Mouse (Mus musculus): ENCODE data around the gene Mpp6. TPM values are rescaled to one million over a fixed set of nuclear protein-coding genes. Genes with fewer than 3 reads are reported as not detected.

Mpp6 gene
- polyA plus RNA-seq, 1 experiment: 77.8 TPM

- H3K4me1 ChIP-seq (ENCODE audit: control insufficient read depth, insufficient read depth, low read length): no peaks in the 10 kb centered on the region
- no peaks in the 10 kb centered on the region for H3K9me3 ChIP-seq (replicated peaks; ENCODE audit: control insufficient read depth, insufficient read depth, low read length, poor library complexity, severe bottlenecking)
- H3K36me3 ChIP-seq (ENCODE audit: control insufficient read depth, insufficient read depth, low read length, poor library complexity, severe bottlenecking): no peaks in the 10 kb centered on the region
- H3K9ac ChIP-seq (ENCODE audit: low read depth, poor library complexity, severe bottlenecking): no peak overlapping the region
- H3K27ac ChIP-seq (ENCODE audit: insufficient read depth, low read length): no peak overlapping the region
- no peak for TF ChIP-seq POLR2A (IDR thresholded peaks at IDR 0.05; ENCODE audit: insufficient read depth, low read length)
- TF ChIP-seq CTCF (IDR thresholded peaks at IDR 0.05; ENCODE audit: low read depth, low read length): no peak
- H3K4me3 ChIP-seq (ENCODE audit: low read depth, low read length): no peak overlapping the region
- no peaks in the 10 kb centered on the region for H3K27me3 ChIP-seq (ENCODE audit: control insufficient read depth, insufficient read depth, low read length, poor library complexity, severe bottlenecking)
Observed at GRCm38 (mm10) chr6:50126331-50126730, 16.3 kb downstream of the Mpp6 start.

GRCm38 (mm10) chr6:50127536-50127935, 17.5 kb downstream of the Mpp6 start:
- Histone ChIP-seq H3K9me3 (replicated peaks; ENCODE audit: control insufficient read depth, insufficient read depth, low read length, poor library complexity, severe bottlenecking) (no peaks in the 10 kb centered on the region), H3K27ac (ENCODE audit: insufficient read depth, low read length) (no peak overlapping the region), H3K4me1 (ENCODE audit: control insufficient read depth, insufficient read depth, low read length) (no peaks in the 10 kb centered on the region), H3K9ac (ENCODE audit: low read depth, poor library complexity, severe bottlenecking) (no peak overlapping the region), H3K36me3 (ENCODE audit: control insufficient read depth, insufficient read depth, low read length, poor library complexity, severe bottlenecking) (no peaks in the 10 kb centered on the region), H3K27me3 (ENCODE audit: control insufficient read depth, insufficient read depth, low read length, poor library complexity, severe bottlenecking) (no peaks in the 10 kb centered on the region), H3K4me3 (ENCODE audit: low read depth, low read length) (no peak overlapping the region)
- TF ChIP-seq POLR2A (IDR thresholded peaks at IDR 0.05; ENCODE audit: insufficient read depth, low read length) (no peak), EP300 (IDR thresholded peaks at IDR 0.05; ENCODE audit: insufficient read depth, low read depth, low read length) (no peak), CTCF (IDR thresholded peaks at IDR 0.05; ENCODE audit: low read depth, low read length) (no peak)

- no peak overlapping the region for H3K9ac ChIP-seq (ENCODE audit: low read depth, poor library complexity, severe bottlenecking)
- H3K36me3 ChIP-seq (ENCODE audit: control insufficient read depth, insufficient read depth, low read length, poor library complexity, severe bottlenecking): no peaks in the 10 kb centered on the region
- TF ChIP-seq EP300 (IDR thresholded peaks at IDR 0.05; ENCODE audit: insufficient read depth, low read depth, low read length) (no peak), CTCF (IDR thresholded peaks at IDR 0.05; ENCODE audit: low read depth, low read length) (no peak), POLR2A (IDR thresholded peaks at IDR 0.05; ENCODE audit: insufficient read depth, low read length) (no peak)
- H3K4me3 ChIP-seq (ENCODE audit: low read depth, low read length): no peak overlapping the region
- H3K27me3 ChIP-seq (ENCODE audit: control insufficient read depth, insufficient read depth, low read length, poor library complexity, severe bottlenecking): no peaks in the 10 kb centered on the region
- no peaks in the 10 kb centered on the region for H3K9me3 ChIP-seq (replicated peaks; ENCODE audit: control insufficient read depth, insufficient read depth, low read length, poor library complexity, severe bottlenecking)
- no peak overlapping the region for H3K27ac ChIP-seq (ENCODE audit: insufficient read depth, low read length)
- H3K4me1 ChIP-seq (ENCODE audit: control insufficient read depth, insufficient read depth, low read length): peaks cover 2% of the 10 kb centered on the region
Observed at GRCm38 (mm10) chr6:50137651-50138050, 27.6 kb downstream of the Mpp6 start.

DNA sequence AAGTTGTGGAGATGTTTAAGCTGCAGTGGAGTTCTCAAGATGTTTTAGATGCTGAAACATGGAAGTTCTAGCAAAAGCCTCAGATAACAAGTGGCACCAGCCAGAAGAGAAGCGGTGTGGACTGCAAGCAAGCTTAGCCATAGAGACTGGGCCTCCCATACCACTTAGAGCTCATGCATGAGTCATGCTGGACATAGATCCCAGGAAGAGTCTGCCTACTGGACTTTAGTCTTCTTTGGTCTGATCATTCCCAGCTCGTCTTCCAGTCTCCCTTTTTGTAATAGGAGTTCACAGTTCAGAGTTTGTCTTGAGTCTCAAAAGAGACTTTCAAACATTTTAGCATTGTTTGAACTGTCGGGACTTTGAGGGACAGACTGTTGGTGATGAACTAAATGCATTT, 29.5 kb downstream of the Mpp6 start:
- H3K4me1 ChIP-seq (ENCODE audit: control insufficient read depth, insufficient read depth, low read length): peaks cover 2% of the 10 kb centered on the region

GRCm38 (mm10) chr6:50146158-50146557, 36.1 kb downstream of the Mpp6 start:
- Histone ChIP-seq H3K4me3 (ENCODE audit: low read depth, low read length) (no peak overlapping the region), H3K27me3 (ENCODE audit: control insufficient read depth, insufficient read depth, low read length, poor library complexity, severe bottlenecking) (no peaks in the 10 kb centered on the region), H3K27ac (ENCODE audit: insufficient read depth, low read length) (no peak overlapping the region), H3K9me3 (replicated peaks; ENCODE audit: control insufficient read depth, insufficient read depth, low read length, poor library complexity, severe bottlenecking) (no peaks in the 10 kb centered on the region), H3K36me3 (ENCODE audit: control insufficient read depth, insufficient read depth, low read length, poor library complexity, severe bottlenecking) (no peaks in the 10 kb centered on the region), H3K4me1 (ENCODE audit: control insufficient read depth, insufficient read depth, low read length) (no peaks in the 10 kb centered on the region), H3K9ac (ENCODE audit: low read depth, poor library complexity, severe bottlenecking) (no peak overlapping the region)
- TF ChIP-seq CTCF (IDR thresholded peaks at IDR 0.05; ENCODE audit: low read depth, low read length) (no peak), EP300 (IDR thresholded peaks at IDR 0.05; ENCODE audit: insufficient read depth, low read depth, low read length) (no peak), POLR2A (IDR thresholded peaks at IDR 0.05; ENCODE audit: insufficient read depth, low read length) (no peak)

More for the DNA sequence above, 29.5 kb downstream of the Mpp6 start:
- TF ChIP-seq CTCF (IDR thresholded peaks at IDR 0.05; ENCODE audit: low read depth, low read length): no peak
- TF ChIP-seq EP300 (IDR thresholded peaks at IDR 0.05; ENCODE audit: insufficient read depth, low read depth, low read length): no peak
- Histone ChIP-seq H3K27me3 (ENCODE audit: control insufficient read depth, insufficient read depth, low read length, poor library complexity, severe bottlenecking) (no peaks in the 10 kb centered on the region), H3K9me3 (replicated peaks; ENCODE audit: control insufficient read depth, insufficient read depth, low read length, poor library complexity, severe bottlenecking) (no peaks in the 10 kb centered on the region), H3K36me3 (ENCODE audit: control insufficient read depth, insufficient read depth, low read length, poor library complexity, severe bottlenecking) (no peaks in the 10 kb centered on the region), H3K27ac (ENCODE audit: insufficient read depth, low read length) (no peak overlapping the region), H3K9ac (ENCODE audit: low read depth, poor library complexity, severe bottlenecking) (no peak overlapping the region), H3K4me3 (ENCODE audit: low read depth, low read length) (no peak overlapping the region)

DNA sequence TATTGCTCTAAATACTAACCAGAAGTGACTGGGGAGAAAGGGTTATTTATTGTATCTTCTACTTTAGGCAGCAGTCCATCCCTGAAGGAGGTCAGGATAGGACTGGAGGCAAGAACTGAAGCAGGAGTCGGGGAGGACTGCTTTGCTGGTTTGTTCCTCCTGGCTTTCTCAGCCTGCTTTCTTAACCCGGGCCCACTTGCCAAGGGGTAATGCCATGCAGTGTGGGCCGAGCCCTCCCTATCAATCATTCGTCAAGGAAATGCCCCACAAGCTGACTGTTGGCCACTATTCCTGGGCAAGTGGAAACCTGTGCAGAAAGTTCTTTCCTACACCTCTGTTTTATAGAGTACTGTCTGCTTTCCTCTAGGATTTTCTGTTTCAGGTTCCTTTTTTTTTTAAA, 39.3 kb downstream of the Mpp6 start:
- no peak overlapping the region for H3K27ac ChIP-seq (ENCODE audit: insufficient read depth, low read length)
- H3K4me3 ChIP-seq (ENCODE audit: low read depth, low read length): no peak overlapping the region
- H3K9ac ChIP-seq (ENCODE audit: low read depth, poor library complexity, severe bottlenecking): no peak overlapping the region
- H3K9me3 ChIP-seq (replicated peaks; ENCODE audit: control insufficient read depth, insufficient read depth, low read length, poor library complexity, severe bottlenecking): no peaks in the 10 kb centered on the region
- no peaks in the 10 kb centered on the region for H3K27me3 ChIP-seq (ENCODE audit: control insufficient read depth, insufficient read depth, low read length, poor library complexity, severe bottlenecking)
- no peaks in the 10 kb centered on the region for H3K36me3 ChIP-seq (ENCODE audit: control insufficient read depth, insufficient read depth, low read length, poor library complexity, severe bottlenecking)
- no peaks in the 10 kb centered on the region for H3K4me1 ChIP-seq (ENCODE audit: control insufficient read depth, insufficient read depth, low read length)
- TF ChIP-seq CTCF (IDR thresholded peaks at IDR 0.05; ENCODE audit: low read depth, low read length): no peak
- TF ChIP-seq POLR2A (IDR thresholded peaks at IDR 0.05; ENCODE audit: insufficient read depth, low read length): no peak
- TF ChIP-seq EP300 (IDR thresholded peaks at IDR 0.05; ENCODE audit: insufficient read depth, low read depth, low read length): no peak
